Comparison of ENCODE assay signal across 11 mouse cellular contexts in the genomic region with DNA sequence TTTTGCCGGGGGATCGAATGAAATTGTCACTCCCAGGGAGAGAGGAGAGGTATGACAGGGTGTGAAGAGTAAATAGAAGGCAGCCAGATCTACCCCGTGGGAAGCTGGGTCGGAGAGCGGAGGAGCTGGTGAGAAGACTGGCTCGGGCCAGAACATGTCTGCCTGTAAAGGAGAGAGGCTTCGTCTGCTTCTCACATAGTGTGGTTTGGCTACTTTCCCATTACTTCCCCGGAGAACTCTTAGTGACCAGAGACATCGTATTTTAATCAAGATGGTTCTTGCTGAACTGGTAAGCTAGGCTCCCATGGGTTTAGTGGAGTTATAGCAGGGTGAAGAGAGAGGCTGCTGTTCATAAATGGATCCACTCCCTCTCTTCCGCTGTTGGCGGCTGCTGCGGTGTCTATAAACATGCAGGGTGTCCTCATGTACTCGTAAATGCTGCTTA.
A peak's percentile ranks its signal among the peaks of the same experiment; 100 is the strongest.
DNase-seq lines count a peak whose midpoint lies in the region; ATAC-seq and TF ChIP-seq lines count a peak whose summit lies in the region.
"Had no signal": no experiment of that assay in that cellular context is flagged by ENCODE, and none has a peak within 500 bp of the region (broad histone marks: within the 10 kb centered on the region; RNA-seq: fewer than 3 reads in every experiment).

No protein-coding gene starts in this region.

- TF ChIP-seq POLR2A in limb, embryonic 14.5 days (IDR thresholded peaks at IDR 0.05; ENCODE audit: borderline replicate concordance, extremely low read depth, insufficient read depth, insufficient read length) = no peak

- DNase-seq in forebrain, embryonic 10.5 days (ENCODE audit: extremely low spot score, low spot score) = no peak
- DNase-seq in lung, postnatal 25 days (ENCODE audit: low spot score) = no peak
- peak; percentile 89 for DNase-seq in limb, embryonic 14.5 days (ENCODE audit: low spot score)
- no peak for DNase-seq in ovary, postnatal 10 days (ENCODE audit: low spot score)
- DNase-seq: right cerebral cortex, postnatal 14 days had no signal

- H3K27ac ChIP-seq in forebrain, embryonic 10.5 days = peak overlapping the region; percentile 40
- no peak overlapping the region for H3K27ac ChIP-seq in forebrain, embryonic 16.5 days (ENCODE audit: low read length)
- H3K27ac ChIP-seq in lung, embryonic 15.5 days = peak overlapping the region; percentile 34
- H3K27ac ChIP-seq in heart, embryonic 16.5 days (ENCODE audit: low read length) = peak overlapping the region; percentile 52
- peak overlapping the region; percentile 67 for H3K27ac ChIP-seq in limb, embryonic 14.5 days (replicated peaks; ENCODE audit: low read depth, low read length)
- no peak overlapping the region for H3K27ac ChIP-seq in forebrain, embryonic 15.5 days (replicated peaks)
- H3K27ac ChIP-seq: hindbrain, embryonic 15.5 days had no signal

- ATAC-seq in forebrain, embryonic 16.5 days = no peak
- no peak for ATAC-seq in lung, embryonic 15.5 days (ENCODE audit: borderline replicate concordance, extremely low read depth, low FRiP score, low TSS enrichment)
- ATAC-seq in heart, embryonic 16.5 days (replicated peaks; ENCODE audit: extremely low read depth, insufficient read depth, low FRiP score) = no peak; the same call in 1 of the 2 replicates
- peak; percentile 89 for ATAC-seq in limb, embryonic 14.5 days (ENCODE audit: low FRiP score, low read depth)
- ATAC-seq in forebrain, embryonic 15.5 days (replicated peaks) = no peak
- ATAC-seq: Patski had no signal

- H3K27me3 ChIP-seq in forebrain, embryonic 10.5 days (ENCODE audit: poor library complexity, severe bottlenecking) = no peaks in the 10 kb centered on the region
- no peaks in the 10 kb centered on the region for H3K27me3 ChIP-seq in forebrain, embryonic 16.5 days (replicated peaks; ENCODE audit: control insufficient read depth, insufficient read depth, low read length)
- no peaks in the 10 kb centered on the region for H3K27me3 ChIP-seq in lung, embryonic 15.5 days
- H3K27me3 ChIP-seq in heart, embryonic 16.5 days (ENCODE audit: control insufficient read depth, insufficient read depth, low read length) = no peaks in the 10 kb centered on the region
- H3K27me3 ChIP-seq in limb, embryonic 14.5 days (ENCODE audit: control insufficient read depth, insufficient read depth, low read length) = no peaks in the 10 kb centered on the region
- H3K27me3 ChIP-seq in forebrain, embryonic 15.5 days = no peaks in the 10 kb centered on the region
- H3K27me3 ChIP-seq: hindbrain, embryonic 15.5 days; Patski had no signal

- no peak overlapping the region for H3K4me2 ChIP-seq in forebrain, embryonic 16.5 days (ENCODE audit: low read length)
- no peak overlapping the region for H3K4me2 ChIP-seq in lung, embryonic 15.5 days
- no peak overlapping the region for H3K4me2 ChIP-seq in heart, embryonic 16.5 days (ENCODE audit: low read depth, low read length)
- H3K4me2 ChIP-seq in limb, embryonic 14.5 days (replicated peaks; ENCODE audit: low read depth, low read length, severe bottlenecking) = no peak overlapping the region
- H3K4me2 ChIP-seq in forebrain, embryonic 15.5 days (replicated peaks) = no peak overlapping the region
- H3K4me2 ChIP-seq: hindbrain, embryonic 15.5 days had no signal

- H3K9me3 ChIP-seq in forebrain, embryonic 10.5 days = no peaks in the 10 kb centered on the region
- no peaks in the 10 kb centered on the region for H3K9me3 ChIP-seq in forebrain, embryonic 16.5 days (ENCODE audit: control insufficient read depth, low read length)
- H3K9me3 ChIP-seq in lung, embryonic 15.5 days = no peaks in the 10 kb centered on the region
- H3K9me3 ChIP-seq in heart, embryonic 16.5 days (replicated peaks; ENCODE audit: control insufficient read depth, low read length) = no peaks in the 10 kb centered on the region
- no peaks in the 10 kb centered on the region for H3K9me3 ChIP-seq in limb, embryonic 14.5 days (ENCODE audit: control insufficient read depth, low read length)
- no peaks in the 10 kb centered on the region for H3K9me3 ChIP-seq in forebrain, embryonic 15.5 days
- H3K9me3 ChIP-seq: hindbrain, embryonic 15.5 days had no signal

- H3K9ac ChIP-seq in forebrain, embryonic 16.5 days (replicated peaks; ENCODE audit: low read depth, low read length) = no peak overlapping the region
- no peak overlapping the region for H3K9ac ChIP-seq in lung, embryonic 15.5 days
- H3K9ac ChIP-seq in heart, embryonic 16.5 days (ENCODE audit: low read length) = no peak overlapping the region
- no peak overlapping the region for H3K9ac ChIP-seq in limb, embryonic 14.5 days (ENCODE audit: low read depth, low read length, severe bottlenecking)
- H3K9ac ChIP-seq in forebrain, embryonic 15.5 days (replicated peaks) = no peak overlapping the region
- H3K9ac ChIP-seq: hindbrain, embryonic 15.5 days had no signal

- WGBS in forebrain, embryonic 10.5 days = 92% methylated on average over 13 of the region's 13 CpGs
- 78% methylated on average over 13 of the region's 13 CpGs for WGBS in forebrain, embryonic 16.5 days
- 49% methylated on average over 13 of the region's 13 CpGs for WGBS in lung, embryonic 15.5 days
- 57% methylated on average over 13 of the region's 13 CpGs for WGBS in heart, embryonic 16.5 days
- WGBS in limb, embryonic 14.5 days = 40% methylated on average over 13 of the region's 13 CpGs
- WGBS in forebrain, embryonic 15.5 days = 88% methylated on average over 13 of the region's 13 CpGs

- H3K4me3 ChIP-seq in forebrain, embryonic 10.5 days = no peak overlapping the region
- H3K4me3 ChIP-seq in forebrain, embryonic 16.5 days (replicated peaks; ENCODE audit: low read length) = no peak overlapping the region
- no peak overlapping the region for H3K4me3 ChIP-seq in lung, embryonic 15.5 days
- no peak overlapping the region for H3K4me3 ChIP-seq in heart, embryonic 16.5 days (ENCODE audit: low read length)
- H3K4me3 ChIP-seq in limb, embryonic 14.5 days (replicated peaks; ENCODE audit: low read length) = no peak overlapping the region
- H3K4me3 ChIP-seq in forebrain, embryonic 15.5 days = no peak overlapping the region
- H3K4me3 ChIP-seq: hindbrain, embryonic 15.5 days had no signal

- no peaks in the 10 kb centered on the region for H3K36me3 ChIP-seq in forebrain, embryonic 10.5 days (replicated peaks)
- H3K36me3 ChIP-seq in forebrain, embryonic 16.5 days (ENCODE audit: control insufficient read depth, insufficient read depth) = no peaks in the 10 kb centered on the region
- H3K36me3 ChIP-seq in lung, embryonic 15.5 days = no peaks in the 10 kb centered on the region
- no peaks in the 10 kb centered on the region for H3K36me3 ChIP-seq in heart, embryonic 16.5 days (ENCODE audit: control insufficient read depth, insufficient read depth)
- H3K36me3 ChIP-seq in limb, embryonic 14.5 days (ENCODE audit: control insufficient read depth, insufficient read depth, low read length) = no peaks in the 10 kb centered on the region
- H3K36me3 ChIP-seq in forebrain, embryonic 15.5 days = no peaks in the 10 kb centered on the region
- H3K36me3 ChIP-seq: hindbrain, embryonic 15.5 days had no signal

- peaks cover 22% of the 10 kb centered on the region for H3K4me1 ChIP-seq in forebrain, embryonic 10.5 days
- H3K4me1 ChIP-seq in forebrain, embryonic 16.5 days (replicated peaks; ENCODE audit: control insufficient read depth, insufficient read depth, low read length) = peaks cover 9% of the 10 kb centered on the region
- H3K4me1 ChIP-seq in lung, embryonic 15.5 days = peaks cover 22% of the 10 kb centered on the region
- H3K4me1 ChIP-seq in heart, embryonic 16.5 days (ENCODE audit: control insufficient read depth, insufficient read depth, low read length) = no peaks in the 10 kb centered on the region
- H3K4me1 ChIP-seq in limb, embryonic 14.5 days (ENCODE audit: control insufficient read depth, insufficient read depth, low read length) = peaks cover 39% of the 10 kb centered on the region
- peaks cover 16% of the 10 kb centered on the region for H3K4me1 ChIP-seq in forebrain, embryonic 15.5 days

Comparison
In these comparisons a context has a peak if more than half of its experiments do, and no peak if none do; other contexts are left out.
1. H3K27ac ChIP-seq: peak in forebrain, embryonic 10.5 days (single experiment), lung, embryonic 15.5 days (single experiment), heart, embryonic 16.5 days (single experiment) and limb, embryonic 14.5 days (single experiment); none in forebrain, embryonic 16.5 days (single experiment) and forebrain, embryonic 15.5 days (single experiment).